27 mouse cellular contexts compared by ENCODE assay signal in genomic region chr10:75926396-75926795, GRCm38 (mm10). TPM values are rescaled to one million over a fixed set of nuclear protein-coding genes. Genes with fewer than 3 reads are reported as not detected.
A peak's percentile ranks its signal among the peaks of the same experiment; 100 is the strongest.
DNase-seq lines count a peak whose midpoint lies in the region; ATAC-seq and TF ChIP-seq lines count a peak whose summit lies in the region.
"Had no signal": no experiment of that assay in that cellular context is flagged by ENCODE, and none has a peak within 500 bp of the region (broad histone marks: within the 10 kb centered on the region; RNA-seq: fewer than 3 reads in every experiment).

No protein-coding gene starts in this region.

- WGBS in midbrain, embryonic 13.5 days: 72% methylated on average over 13 of the region's 13 CpGs
- WGBS in midbrain, embryonic 10.5 days: 70% methylated on average over 13 of the region's 13 CpGs

- peak overlapping the region; percentile 32; the same call in 1 of the 2 replicates for H3K9ac ChIP-seq in midbrain, embryonic 13.5 days (replicated peaks)
- H3K9ac ChIP-seq: embryonic facial prominence, embryonic 12.5 days; forebrain, postnatal 0 days; heart, embryonic 15.5 days; hindbrain, embryonic 13.5 days; liver, postnatal 0 days; neural tube, embryonic 12.5 days had no signal

- no peak for DNase-seq in midbrain, embryonic 10.5 days (ENCODE audit: low spot score)
- peak; percentile 44 for DNase-seq in thymus, postnatal 14 days
- DNase-seq in left cerebral cortex, adult 2 months (ENCODE audit: extremely low spot score in 1 of 2, low spot score in 2 of 2): no peak
- no peak for DNase-seq in cerebellum, adult 9-10 months
- DNase-seq: adrenal gland, postnatal 36 days; cerebellum, postnatal 10 days; forebrain, postnatal 0 days; gastrocnemius, postnatal 14 days; heart, adult 18-20 months; heart, postnatal 36 days; kidney, adult 2 months; layer of hippocampus, adult 9-11 months; liver, postnatal 0 days; right cerebral cortex, postnatal 4 days had no signal

- H3K27me3 ChIP-seq in midbrain, embryonic 13.5 days: peaks cover 14% of the 10 kb centered on the region
- H3K27me3 ChIP-seq in midbrain, embryonic 10.5 days (ENCODE audit: low read depth, poor library complexity, severe bottlenecking): peaks cover 30% of the 10 kb centered on the region
- H3K27me3 ChIP-seq in E14TG2a.4 (ENCODE audit: insufficient read depth, low read length): peaks cover 11% of the 10 kb centered on the region; the same call in 1 of the 2 replicates

- intact Hi-C loops in left cerebral cortex, adult 2 months (cut with DNase I): no loop called here

- no peak for ATAC-seq in midbrain, embryonic 13.5 days
- peak; percentile 20; the same call in 1 of the 2 replicates for ATAC-seq in common myeloid progenitor, adult 5-6 weeks (replicated peaks; ENCODE audit: low read depth, poor library complexity, severe bottlenecking)
- ATAC-seq: forebrain, postnatal 0 days; liver, postnatal 0 days; lung, postnatal 0 days had no signal

- no peak overlapping the region for H3K4me2 ChIP-seq in midbrain, embryonic 13.5 days (replicated peaks)
- H3K4me2 ChIP-seq: embryonic facial prominence, embryonic 12.5 days; heart, embryonic 15.5 days; hindbrain, embryonic 13.5 days; midbrain, embryonic 11.5 days; neural tube, embryonic 12.5 days had no signal

- no peak overlapping the region for H3K4me3 ChIP-seq in midbrain, embryonic 13.5 days (replicated peaks)
- H3K4me3 ChIP-seq in midbrain, embryonic 10.5 days: no peak overlapping the region
- H3K4me3 ChIP-seq in E14TG2a.4 (replicated peaks; ENCODE audit: low read length): peak overlapping the region; percentile 10; the same call in 1 of the 2 replicates
- no peak overlapping the region for H3K4me3 ChIP-seq in left cerebral cortex, adult 2 months
- H3K4me3 ChIP-seq: embryonic facial prominence, embryonic 12.5 days; heart, embryonic 15.5 days; hindbrain, embryonic 13.5 days; neural tube, embryonic 12.5 days had no signal

- H3K36me3 ChIP-seq in midbrain, embryonic 13.5 days: peaks cover 37% of the 10 kb centered on the region
- peaks cover 34% of the 10 kb centered on the region for H3K36me3 ChIP-seq in midbrain, embryonic 10.5 days
- peaks cover 74% of the 10 kb centered on the region for H3K36me3 ChIP-seq in E14TG2a.4 (ENCODE audit: insufficient read depth, low read length)

- H3K27ac ChIP-seq in midbrain, embryonic 13.5 days: no peak overlapping the region
- no peak overlapping the region for H3K27ac ChIP-seq in midbrain, embryonic 10.5 days (replicated peaks)
- H3K27ac ChIP-seq in left cerebral cortex, adult 2 months: no peak overlapping the region
- H3K27ac ChIP-seq: embryonic facial prominence, embryonic 12.5 days; heart, embryonic 15.5 days; hindbrain, embryonic 13.5 days; kidney, postnatal 0 days; neural tube, embryonic 12.5 days had no signal

- no peaks in the 10 kb centered on the region for H3K9me3 ChIP-seq in midbrain, embryonic 13.5 days
- H3K9me3 ChIP-seq in midbrain, embryonic 10.5 days (replicated peaks): no peaks in the 10 kb centered on the region
- H3K9me3 ChIP-seq in E14TG2a.4 (ENCODE audit: low read length): no peaks in the 10 kb centered on the region
- H3K9me3 ChIP-seq: embryonic facial prominence, embryonic 12.5 days; heart, embryonic 15.5 days; hindbrain, embryonic 13.5 days; neural tube, embryonic 12.5 days had no signal

- H3K4me1 ChIP-seq in midbrain, embryonic 13.5 days (replicated peaks): peaks cover 31% of the 10 kb centered on the region
- peaks cover 24% of the 10 kb centered on the region for H3K4me1 ChIP-seq in midbrain, embryonic 10.5 days
- peaks cover 56% of the 10 kb centered on the region for H3K4me1 ChIP-seq in E14TG2a.4 (replicated peaks; ENCODE audit: low read depth, low read length)

- TF ChIP-seq CTCF in E14TG2a.4 (conservative IDR thresholded peaks at IDR 0.05; ENCODE audit: low read length): no peak
- no peak for TF ChIP-seq CTCF in left cerebral cortex, adult 2 months (IDR thresholded peaks at IDR 0.05)

RNA-seq across cellular contexts. Expression of gene Smarcb1, which starts 5.0 kb away (rescaled TPM):
- polyA plus RNA-seq in midbrain, embryonic 13.5 days (2015; fragmentation: Nextera tagmentation; extraction: Ambion mirVana): 323 and 327 TPM in 2 replicates
- polyA plus RNA-seq in midbrain, embryonic 10.5 days (2016; fragmentation: Nextera tagmentation; extraction: Ambion mirVana): 294 and 296 TPM in 2 replicates
- 76.4 and 88.3 TPM in 2 replicates for total RNA-seq in common myeloid progenitor, adult 5-6 weeks (2017)
- 10 to 100 TPM; 75.8 to 78.2 TPM for total RNA-seq in left cerebral cortex, adult 2 months (2021)

RNA-seq across cellular contexts. Expression of gene Chchd10, which starts 6.5 kb away (rescaled TPM):
- 15.1 and 17.1 TPM in 2 replicates for polyA plus RNA-seq in midbrain, embryonic 13.5 days (2015; fragmentation: Nextera tagmentation; extraction: Ambion mirVana)
- polyA plus RNA-seq in midbrain, embryonic 10.5 days (2016; fragmentation: Nextera tagmentation; extraction: Ambion mirVana): 6.9 and 7.5 TPM in 2 replicates
- 39.6 and 50.1 TPM in 2 replicates for total RNA-seq in common myeloid progenitor, adult 5-6 weeks (2017)
- 100 to 1,000 TPM; 364 to 413 TPM for total RNA-seq in left cerebral cortex, adult 2 months (2021)

RNA-seq across cellular contexts. Expression of gene Mmp11, which starts 9.9 kb away (rescaled TPM):
- polyA plus RNA-seq in midbrain, embryonic 13.5 days (2015; fragmentation: Nextera tagmentation; extraction: Ambion mirVana): 22.7 and 29.5 TPM in 2 replicates
- polyA plus RNA-seq in midbrain, embryonic 10.5 days (2016; fragmentation: Nextera tagmentation; extraction: Ambion mirVana): 23.7 and 38.2 TPM in 2 replicates
- 1.6 TPM in 1 of 2 replicates, not detected in the other for total RNA-seq in common myeloid progenitor, adult 5-6 weeks (2017)
- 1 to 10 TPM; 1.3 TPM for total RNA-seq in left cerebral cortex, adult 2 months (2021)

RNA-seq across cellular contexts. Expression of gene Gm867, which starts 14.1 kb away (rescaled TPM):
- polyA plus RNA-seq in midbrain, embryonic 13.5 days (2015; fragmentation: Nextera tagmentation; extraction: Ambion mirVana): 0.35 TPM in 1 of 2 replicates, not detected in the other
- polyA plus RNA-seq in midbrain, embryonic 10.5 days (2016; fragmentation: Nextera tagmentation; extraction: Ambion mirVana): 0.52 and 0.58 TPM in 2 replicates
- not detected in 2 replicates for total RNA-seq in common myeloid progenitor, adult 5-6 weeks (2017)
- total RNA-seq in left cerebral cortex, adult 2 months (2021): under 1 TPM in 1 of 2 experiments, not detected in 1; 0.51 TPM
- total RNA-seq: gastrocnemius, postnatal 14 days; heart, adult 18-20 months; heart, postnatal 36 days; left cerebral cortex, adult 18-20 months had no signal
- polyA plus RNA-seq: urinary bladder, adult 2 months had no signal

RNA-seq across cellular contexts. Expression of gene Vpreb3, which starts 16.5 kb away (rescaled TPM):
- polyA plus RNA-seq in midbrain, embryonic 13.5 days (2015; fragmentation: Nextera tagmentation; extraction: Ambion mirVana): 0.58 and 0.73 TPM in 2 replicates
- polyA plus RNA-seq in midbrain, embryonic 10.5 days (2016; fragmentation: Nextera tagmentation; extraction: Ambion mirVana): 0.24 and 0.39 TPM in 2 replicates
- not detected in 2 replicates for total RNA-seq in common myeloid progenitor, adult 5-6 weeks (2017)
- not detected for total RNA-seq in left cerebral cortex, adult 2 months (2021)
- total RNA-seq: adrenal gland, postnatal 36 days; forebrain, postnatal 0 days; gastrocnemius, postnatal 14 days; heart, postnatal 36 days; left cerebral cortex, adult 18-20 months; left cerebral cortex, postnatal 36 days had no signal
- polyA plus RNA-seq: urinary bladder, adult 2 months had no signal
